ENCODE assay signal across 30 mouse cellular contexts in genomic region chr6:26650101-26650500, GRCm38 (mm10).
DNase-seq lines count a peak whose midpoint lies in the region; ATAC-seq lines count a peak whose summit lies in the region.
"Had no signal": no experiment of that assay in that cellular context is flagged by ENCODE, and none has a peak within 500 bp of the region (broad histone marks: within the 10 kb centered on the region; RNA-seq: fewer than 3 reads in every experiment).

No protein-coding gene starts in this region.

- no peaks in the 10 kb centered on the region for H3K4me1 ChIP-seq in neural tube, embryonic 12.5 days
- no peaks in the 10 kb centered on the region for H3K4me1 ChIP-seq in hindbrain, embryonic 14.5 days (replicated peaks; ENCODE audit: control insufficient read depth, insufficient read depth, low read length)
- H3K4me1 ChIP-seq in neural tube, embryonic 14.5 days (ENCODE audit: control insufficient read depth, insufficient read depth, low read length) = no peaks in the 10 kb centered on the region
- H3K4me1 ChIP-seq: embryonic facial prominence, embryonic 13.5 days; forebrain, embryonic 10.5 days; heart, embryonic 12.5 days; intestine, embryonic 15.5 days; limb, embryonic 10.5 days; limb, embryonic 15.5 days; liver, embryonic 13.5 days; megakaryocyte, embryonic 14.5 days had no signal

- no peaks in the 10 kb centered on the region for H3K36me3 ChIP-seq in neural tube, embryonic 12.5 days
- H3K36me3 ChIP-seq in hindbrain, embryonic 14.5 days (replicated peaks; ENCODE audit: control insufficient read depth, insufficient read depth) = no peaks in the 10 kb centered on the region
- no peaks in the 10 kb centered on the region for H3K36me3 ChIP-seq in neural tube, embryonic 14.5 days (ENCODE audit: control insufficient read depth, insufficient read depth, low read length)
- H3K36me3 ChIP-seq: embryonic facial prominence, embryonic 13.5 days; forebrain, embryonic 10.5 days; G1E; heart, embryonic 12.5 days; intestine, embryonic 15.5 days; limb, embryonic 10.5 days; limb, embryonic 15.5 days; liver, embryonic 13.5 days had no signal

- no peak overlapping the region for H3K4me3 ChIP-seq in neural tube, embryonic 12.5 days
- no peak overlapping the region for H3K4me3 ChIP-seq in hindbrain, embryonic 14.5 days (replicated peaks; ENCODE audit: low read length)
- no peak overlapping the region for H3K4me3 ChIP-seq in neural tube, embryonic 14.5 days (ENCODE audit: low read depth, low read length)
- H3K4me3 ChIP-seq: embryonic facial prominence, embryonic 13.5 days; forebrain, embryonic 10.5 days; heart, adult 2 months; heart, embryonic 12.5 days; intestine, embryonic 15.5 days; limb, embryonic 10.5 days; limb, embryonic 15.5 days; liver, embryonic 13.5 days; megakaryocyte, embryonic 14.5 days had no signal

- DNase-seq in cerebellum, adult 9-10 months = peak; percentile 6
- DNase-seq in cerebellum, postnatal 25 days = no peak
- DNase-seq in neural tube, embryonic 10.5 days (ENCODE audit: extremely low spot score, low spot score) = no peak
- DNase-seq in hindbrain, embryonic 14.5 days (ENCODE audit: low spot score) = peak; percentile 47
- no peak for DNase-seq in thymus, postnatal 25 days
- DNase-seq: adrenal gland, postnatal 14 days; cerebellum, adult 8-10 months; forebrain, postnatal 0 days; heart, adult 2 months; kidney, adult 2 months; kidney, postnatal 4 days; liver, embryonic 13.5 days; lung, adult 18-20 months; lung, postnatal 4 days; right cerebral cortex, postnatal 4 days; thymus, adult 2 months had no signal

- no peaks in the 10 kb centered on the region for H3K27me3 ChIP-seq in neural tube, embryonic 12.5 days (replicated peaks)
- H3K27me3 ChIP-seq in hindbrain, embryonic 14.5 days (ENCODE audit: control insufficient read depth, insufficient read depth, low read length) = no peaks in the 10 kb centered on the region
- H3K27me3 ChIP-seq in neural tube, embryonic 14.5 days (ENCODE audit: control insufficient read depth, insufficient read depth, low read length) = no peaks in the 10 kb centered on the region
- H3K27me3 ChIP-seq: embryonic facial prominence, embryonic 13.5 days; heart, embryonic 12.5 days; intestine, embryonic 15.5 days; limb, embryonic 15.5 days; liver, embryonic 13.5 days; megakaryocyte, embryonic 14.5 days; Patski had no signal

- H3K9ac ChIP-seq in neural tube, embryonic 12.5 days = no peak overlapping the region
- no peak overlapping the region for H3K9ac ChIP-seq in hindbrain, embryonic 14.5 days
- H3K9ac ChIP-seq in neural tube, embryonic 14.5 days (replicated peaks; ENCODE audit: low read depth, low read length) = no peak overlapping the region
- H3K9ac ChIP-seq: embryonic facial prominence, embryonic 13.5 days; forebrain, postnatal 0 days; heart, embryonic 12.5 days; intestine, embryonic 15.5 days; limb, embryonic 15.5 days; liver, embryonic 13.5 days had no signal

- H3K27ac ChIP-seq in neural tube, embryonic 12.5 days = no peak overlapping the region
- no peak overlapping the region for H3K27ac ChIP-seq in hindbrain, embryonic 14.5 days
- no peak overlapping the region for H3K27ac ChIP-seq in neural tube, embryonic 14.5 days (ENCODE audit: low read depth, low read length)
- H3K27ac ChIP-seq: embryonic facial prominence, embryonic 13.5 days; forebrain, embryonic 10.5 days; heart, adult 2 months; intestine, embryonic 15.5 days; kidney, postnatal 0 days; limb, embryonic 10.5 days; limb, embryonic 15.5 days; liver, embryonic 13.5 days had no signal

- no peaks in the 10 kb centered on the region for H3K9me3 ChIP-seq in neural tube, embryonic 12.5 days
- H3K9me3 ChIP-seq in hindbrain, embryonic 14.5 days (ENCODE audit: control insufficient read depth, low read length) = no peaks in the 10 kb centered on the region
- H3K9me3 ChIP-seq in neural tube, embryonic 14.5 days (ENCODE audit: control insufficient read depth, low read length) = no peaks in the 10 kb centered on the region
- H3K9me3 ChIP-seq: embryonic facial prominence, embryonic 13.5 days; forebrain, embryonic 10.5 days; G1E; heart, embryonic 12.5 days; intestine, embryonic 15.5 days; limb, embryonic 10.5 days; limb, embryonic 15.5 days; liver, embryonic 13.5 days; megakaryocyte, embryonic 14.5 days had no signal

- ATAC-seq in neural tube, embryonic 12.5 days (ENCODE audit: low FRiP score, low read depth) = peak; percentile 71; the same call in 1 of the 2 replicates
- peak; percentile 76 for ATAC-seq in hindbrain, embryonic 14.5 days (ENCODE audit: low FRiP score)
- peak; percentile 76; the same call in 1 of the 2 replicates for ATAC-seq in neural tube, embryonic 14.5 days (ENCODE audit: low read depth)
- ATAC-seq in megakaryocyte-erythroid progenitor cell, adult 5-6 weeks (replicated peaks; ENCODE audit: low FRiP score, low TSS enrichment, poor library complexity, severe bottlenecking) = no peak
- ATAC-seq: forebrain, postnatal 0 days; intestine, embryonic 15.5 days; lung, postnatal 0 days; Patski had no signal

- 46% methylated on average over 5 of the region's 5 CpGs for WGBS in neural tube, embryonic 12.5 days
- WGBS in hindbrain, embryonic 14.5 days = 50% methylated on average over 5 of the region's 5 CpGs
- WGBS in neural tube, embryonic 14.5 days = 30% methylated on average over 5 of the region's 5 CpGs

- H3K4me2 ChIP-seq in neural tube, embryonic 12.5 days (replicated peaks) = no peak overlapping the region
- H3K4me2 ChIP-seq in hindbrain, embryonic 14.5 days (replicated peaks) = no peak overlapping the region
- H3K4me2 ChIP-seq in neural tube, embryonic 14.5 days (ENCODE audit: low read depth, low read length) = no peak overlapping the region
- H3K4me2 ChIP-seq: embryonic facial prominence, embryonic 13.5 days; heart, embryonic 12.5 days; intestine, embryonic 15.5 days; limb, embryonic 15.5 days; liver, embryonic 13.5 days had no signal

Comparison
In these comparisons a context has a peak if more than half of its experiments do, and no peak if none do; other contexts are left out.
1. DNase-seq: peak in cerebellum, adult 9-10 months (single experiment) and hindbrain, embryonic 14.5 days (single experiment); none in cerebellum, postnatal 25 days (0 of 2), neural tube, embryonic 10.5 days (single experiment) and thymus, postnatal 25 days (single experiment).